Mouse (Mus musculus): ENCODE results near the gene Serpina3g. TPM values are rescaled to one million over a fixed set of nuclear protein-coding genes. Genes with fewer than 3 reads are reported as not detected.

The Serpina3g gene
- polyA plus RNA-seq (2015; fragmentation: Nextera tagmentation; extraction: Ambion mirVana), result 0.26 and 0.36 TPM in 2 replicates

DNA sequence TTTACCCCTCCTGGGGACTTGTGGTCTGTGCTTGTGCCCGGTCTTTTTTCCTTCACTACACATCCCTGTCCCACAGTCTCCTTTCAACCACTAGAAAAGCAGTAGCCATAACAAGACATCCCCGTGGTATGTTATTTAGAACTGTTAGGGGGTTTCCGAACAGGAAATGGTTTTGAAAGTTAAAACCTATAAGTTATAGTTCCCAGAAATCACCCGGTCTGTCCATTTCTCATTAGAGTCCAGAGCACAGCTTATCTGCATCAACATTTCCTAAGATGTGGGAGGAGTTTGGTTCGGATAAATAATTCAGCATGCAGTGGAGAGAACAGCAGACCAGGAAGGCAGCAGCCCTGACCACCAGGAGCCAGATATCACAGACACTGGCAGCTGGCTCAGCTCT lies at the start of gene Serpina3g:
Serpina3g (plus strand) TSS at position 331 of the 400 bp plus-strand sequence.
- Histone ChIP-seq H3K9me3 (no peaks in the 10 kb centered on the region), H3K4me2 (replicated peaks) (no peak within 1 kb of the TSS), H3K27me3 (no peaks in the 10 kb centered on the region), H3K36me3 (no peaks in the 10 kb centered on the region), H3K9ac (replicated peaks) (no peak within 1 kb of the TSS), H3K4me1 (replicated peaks) (no peaks in the 10 kb centered on the region), H3K27ac (no peak within 1 kb of the TSS), H3K4me3 (replicated peaks) (no peak within 1 kb of the TSS)
- ATAC-seq, result no peak
- 81% methylated on average over 5 of the region's 5 CpGs for WGBS

- no peaks in the 10 kb centered on the region for H3K9me3 ChIP-seq
- H3K36me3 ChIP-seq, result no peaks in the 10 kb centered on the region
- 72% methylated on average over 2 of the region's 2 CpGs for WGBS
- no peak overlapping the region for H3K27ac ChIP-seq
- H3K27me3 ChIP-seq, result no peaks in the 10 kb centered on the region
- H3K4me1 ChIP-seq (replicated peaks), result no peaks in the 10 kb centered on the region
- H3K9ac ChIP-seq (replicated peaks), result no peak overlapping the region
- H3K4me3 ChIP-seq (replicated peaks), result no peak overlapping the region
- no peak overlapping the region for H3K4me2 ChIP-seq (replicated peaks)
- no peak for ATAC-seq
These were observed 46.8 kb upstream of the Serpina3g start for GRCm38 (mm10) chr12:104189246-104189645.

DNA sequence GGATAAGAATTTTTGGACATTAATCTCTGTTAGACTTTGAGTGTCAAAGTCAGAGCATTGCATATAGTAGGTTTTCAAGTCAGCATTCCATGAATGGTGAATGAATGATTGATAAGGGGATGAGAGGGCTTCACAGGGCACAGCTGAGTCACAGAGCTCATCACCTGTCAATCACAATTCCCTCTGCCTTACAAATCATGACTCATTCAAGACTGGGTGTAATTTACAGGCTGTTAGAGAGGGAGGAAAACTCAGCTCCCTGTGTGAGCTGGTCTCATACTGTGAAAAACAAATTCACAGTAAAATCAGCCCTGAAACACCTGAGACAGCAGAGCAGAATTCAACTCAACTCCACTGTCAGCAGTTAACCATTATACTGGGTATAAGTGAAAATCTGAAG lies 45.2 kb upstream of the Serpina3g start:
- Histone ChIP-seq H3K27me3 (no peaks in the 10 kb centered on the region), H3K4me1 (replicated peaks) (no peaks in the 10 kb centered on the region), H3K4me2 (replicated peaks) (no peak overlapping the region), H3K36me3 (no peaks in the 10 kb centered on the region), H3K9me3 (no peaks in the 10 kb centered on the region), H3K4me3 (replicated peaks) (no peak overlapping the region), H3K27ac (no peak overlapping the region), H3K9ac (replicated peaks) (no peak overlapping the region)
- ATAC-seq, result no peak

DNA sequence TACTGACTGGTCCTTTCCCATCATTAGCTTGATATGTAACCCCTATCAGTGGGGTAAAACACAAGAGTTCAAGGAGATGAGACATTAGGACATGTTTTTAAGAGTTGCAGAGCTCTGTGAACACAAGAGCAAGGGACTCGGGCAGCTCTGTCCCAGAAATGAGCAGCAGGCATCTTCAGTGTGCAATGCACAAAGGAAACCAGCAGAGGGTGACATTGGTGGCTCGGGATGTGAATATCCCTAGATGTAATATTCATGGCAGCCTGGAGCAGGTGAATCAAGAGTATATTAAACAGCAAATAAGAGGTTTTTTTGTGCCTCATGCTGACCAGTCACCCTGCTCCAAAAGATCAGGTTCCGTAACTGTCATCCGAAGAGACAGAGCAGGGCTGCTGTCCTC lies 26.9 kb upstream of the Serpina3g start:
- no peak for ATAC-seq
- H3K4me1 ChIP-seq (replicated peaks), result 0 out of 2 replicates have a peak, but pooled peaks cover 3% of the 10 kb centered on the region
- H3K27ac ChIP-seq, result no peak overlapping the region
- no peaks in the 10 kb centered on the region for H3K27me3 ChIP-seq
- no peaks in the 10 kb centered on the region for H3K9me3 ChIP-seq
- H3K4me2 ChIP-seq (replicated peaks), result no peak overlapping the region
- H3K4me3 ChIP-seq (replicated peaks), result no peak overlapping the region
- 79% methylated on average over 4 of the region's 4 CpGs for WGBS
- no peaks in the 10 kb centered on the region for H3K36me3 ChIP-seq
- no peak overlapping the region for H3K9ac ChIP-seq (replicated peaks)

- Histone ChIP-seq H3K4me1 (replicated peaks) (0 out of 2 replicates have a peak, but pooled peaks cover 3% of the 10 kb centered on the region), H3K36me3 (no peaks in the 10 kb centered on the region), H3K4me3 (replicated peaks) (no peak overlapping the region), H3K4me2 (replicated peaks) (no peak overlapping the region), H3K27me3 (no peaks in the 10 kb centered on the region), H3K9ac (replicated peaks) (no peak overlapping the region), H3K9me3 (no peaks in the 10 kb centered on the region), H3K27ac (no peak overlapping the region)
- no peak for ATAC-seq
- WGBS, result 91% methylated on average over 2 of the region's 2 CpGs
These were observed 26.2 kb upstream of the Serpina3g start for GRCm38 (mm10) chr12:104209802-104210201.

DNA sequence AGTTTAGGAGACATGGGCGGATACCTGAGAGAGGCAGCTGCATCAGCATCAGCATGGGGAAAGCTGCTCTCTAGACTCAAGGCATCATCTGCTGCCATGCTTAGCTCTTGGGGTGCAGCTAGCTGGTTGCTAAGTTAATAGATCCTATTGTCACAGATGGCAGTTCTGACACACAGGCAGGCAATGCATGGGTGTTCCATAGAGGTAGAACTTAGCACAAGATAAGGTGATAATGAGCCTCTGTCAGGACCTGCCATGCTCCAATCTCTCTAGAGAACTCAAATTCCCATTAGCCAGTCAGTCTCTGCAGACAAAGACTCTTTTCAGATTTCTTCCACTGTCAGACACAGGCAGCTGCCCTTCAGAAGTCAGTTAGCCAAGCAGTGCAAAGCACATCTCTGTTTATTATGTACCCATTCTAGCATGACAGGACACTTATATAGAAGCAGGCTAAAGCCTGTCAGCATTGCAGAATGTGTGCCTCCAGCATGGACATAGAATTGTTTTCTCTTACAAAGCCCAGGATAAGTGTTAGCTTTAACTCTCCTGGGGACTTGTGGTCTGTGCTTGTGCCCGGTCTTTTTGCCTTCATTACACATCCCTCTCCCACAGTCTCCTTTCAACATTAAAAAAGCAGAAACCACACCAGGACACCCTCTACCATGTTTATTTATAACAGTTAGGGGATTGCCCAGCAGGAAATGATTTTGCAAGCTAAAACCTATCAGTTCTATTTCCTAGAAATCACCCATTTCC lies 22.2 kb upstream of the Serpina3g start:
- 0 out of 2 replicates have a peak, but pooled peaks cover 3% of the 10 kb centered on the region for H3K4me1 ChIP-seq (replicated peaks)
- WGBS, result 30% methylated on average over 2 of the region's 2 CpGs
- ATAC-seq, result peak; percentile 77
- no peaks in the 10 kb centered on the region for H3K9me3 ChIP-seq
- no peaks in the 10 kb centered on the region for H3K36me3 ChIP-seq
- H3K27me3 ChIP-seq, result no peaks in the 10 kb centered on the region
- no peak overlapping the region for H3K4me2 ChIP-seq (replicated peaks)
- H3K4me3 ChIP-seq (replicated peaks), result no peak overlapping the region
- H3K27ac ChIP-seq, result peak overlapping the region; percentile 8; the same call in 1 of the 2 replicates
- no peak overlapping the region for H3K9ac ChIP-seq (replicated peaks)

- WGBS, result 60% methylated on average over 1 of the region's 1 CpGs
- Histone ChIP-seq H3K27me3 (no peaks in the 10 kb centered on the region), H3K36me3 (no peaks in the 10 kb centered on the region), H3K4me2 (replicated peaks) (no peak within 1 kb of the TSS), H3K9me3 (no peaks in the 10 kb centered on the region), H3K27ac (peak within 1 kb of the TSS; percentile 8; the same call in 1 of the 2 replicates), H3K4me1 (replicated peaks) (0 out of 2 replicates have a peak, but pooled peaks cover 3% of the 10 kb centered on the region), H3K9ac (replicated peaks) (no peak within 1 kb of the TSS), H3K4me3 (replicated peaks) (no peak within 1 kb of the TSS)
- no peak for ATAC-seq
These were observed 21.6 kb upstream of the Serpina3g start, which contains the start of gene Serpina3f for GRCm38 (mm10) chr12:104214445-104214753. Serpina3f (plus strand) TSS chr12:104214544.

DNA sequence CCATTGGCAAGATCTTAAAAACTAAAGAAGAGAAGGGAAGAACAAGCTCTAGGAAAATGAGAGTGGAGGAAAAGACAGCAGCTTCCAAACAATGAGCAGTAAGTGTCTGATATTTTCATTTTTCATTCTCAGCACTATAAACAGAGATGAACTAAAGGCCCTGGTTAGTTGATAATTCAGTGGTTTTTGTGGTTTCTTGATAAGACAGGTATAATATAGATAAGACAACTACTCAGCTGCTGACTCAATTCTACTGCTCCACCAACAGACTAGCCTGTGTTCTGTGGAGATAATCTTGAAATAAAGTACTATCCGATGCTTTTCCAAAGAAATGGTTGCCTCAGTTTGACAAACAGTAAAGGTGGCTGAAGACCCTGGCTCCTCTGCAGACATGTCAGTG lies 20.8 kb upstream of the Serpina3g start:
- no peaks in the 10 kb centered on the region for H3K9me3 ChIP-seq

DNA sequence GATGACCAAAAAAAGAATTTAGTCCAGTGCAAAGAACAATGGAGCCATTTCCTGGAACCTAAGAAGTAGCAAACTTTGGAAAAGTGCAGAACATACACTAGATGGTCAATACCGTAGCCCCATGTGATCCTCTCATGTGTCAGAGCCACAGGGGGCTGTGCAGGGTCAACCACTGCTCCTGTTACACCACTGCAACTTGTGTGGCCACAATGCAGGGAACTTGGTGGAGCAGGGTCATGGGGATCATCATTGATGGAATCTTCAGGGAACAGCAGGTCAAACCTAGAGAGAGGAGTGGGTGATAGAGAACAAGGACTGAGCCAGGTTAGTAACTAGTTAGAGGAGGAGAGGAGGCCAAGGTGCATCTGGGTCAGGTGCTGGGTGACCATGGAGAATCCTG lies 14.4 kb upstream of the Serpina3g start:
- 92% methylated on average over 1 of the region's 1 CpGs for WGBS
- H3K4me1 ChIP-seq (replicated peaks), result no peaks in the 10 kb centered on the region
- ATAC-seq, result no peak
- no peak overlapping the region for H3K9ac ChIP-seq (replicated peaks)
- H3K4me3 ChIP-seq (replicated peaks), result no peak overlapping the region
- no peaks in the 10 kb centered on the region for H3K9me3 ChIP-seq
- H3K27ac ChIP-seq, result no peak overlapping the region
- H3K4me2 ChIP-seq (replicated peaks), result no peak overlapping the region
- H3K36me3 ChIP-seq, result no peaks in the 10 kb centered on the region
- no peaks in the 10 kb centered on the region for H3K27me3 ChIP-seq

More for the DNA sequence above, 20.8 kb upstream of the Serpina3g start:
- 90% methylated on average over 1 of the region's 1 CpGs for WGBS
- H3K36me3 ChIP-seq, result no peaks in the 10 kb centered on the region
- H3K9ac ChIP-seq (replicated peaks), result no peak overlapping the region
- no peak overlapping the region for H3K4me3 ChIP-seq (replicated peaks)
- H3K4me2 ChIP-seq (replicated peaks), result no peak overlapping the region
- 0 out of 2 replicates have a peak, but pooled peaks cover 3% of the 10 kb centered on the region for H3K4me1 ChIP-seq (replicated peaks)
- no peaks in the 10 kb centered on the region for H3K27me3 ChIP-seq
- no peak for ATAC-seq
- H3K27ac ChIP-seq, result no peak overlapping the region

DNA sequence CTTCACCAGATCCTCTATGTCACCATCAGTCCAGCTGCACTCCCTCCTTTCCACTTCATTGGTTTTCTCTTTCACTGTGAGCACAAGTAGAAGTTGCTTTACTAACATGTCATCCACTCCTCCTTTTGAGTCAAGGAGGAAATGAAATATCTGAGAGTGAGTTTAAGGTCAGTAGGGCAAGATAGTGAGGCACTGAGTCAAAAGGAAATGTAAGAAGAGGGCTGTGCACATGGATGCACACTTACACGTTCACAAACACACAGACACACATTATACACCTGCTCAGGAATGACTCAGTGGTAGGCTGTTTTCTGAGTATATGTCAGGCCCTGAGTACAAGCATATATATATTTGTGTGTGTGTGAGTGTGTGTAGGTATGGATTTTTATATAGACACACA lies 12.4 kb upstream of the Serpina3g start:
- H3K27me3 ChIP-seq, result no peaks in the 10 kb centered on the region
- no peaks in the 10 kb centered on the region for H3K9me3 ChIP-seq
- no peak overlapping the region for H3K27ac ChIP-seq
- H3K4me3 ChIP-seq (replicated peaks), result no peak overlapping the region
- H3K9ac ChIP-seq (replicated peaks), result no peak overlapping the region
- H3K36me3 ChIP-seq, result no peaks in the 10 kb centered on the region
- 82% methylated on average over 1 of the region's 1 CpGs for WGBS
- H3K4me2 ChIP-seq (replicated peaks), result no peak overlapping the region
- no peaks in the 10 kb centered on the region for H3K4me1 ChIP-seq (replicated peaks)
- no peak for ATAC-seq

DNA sequence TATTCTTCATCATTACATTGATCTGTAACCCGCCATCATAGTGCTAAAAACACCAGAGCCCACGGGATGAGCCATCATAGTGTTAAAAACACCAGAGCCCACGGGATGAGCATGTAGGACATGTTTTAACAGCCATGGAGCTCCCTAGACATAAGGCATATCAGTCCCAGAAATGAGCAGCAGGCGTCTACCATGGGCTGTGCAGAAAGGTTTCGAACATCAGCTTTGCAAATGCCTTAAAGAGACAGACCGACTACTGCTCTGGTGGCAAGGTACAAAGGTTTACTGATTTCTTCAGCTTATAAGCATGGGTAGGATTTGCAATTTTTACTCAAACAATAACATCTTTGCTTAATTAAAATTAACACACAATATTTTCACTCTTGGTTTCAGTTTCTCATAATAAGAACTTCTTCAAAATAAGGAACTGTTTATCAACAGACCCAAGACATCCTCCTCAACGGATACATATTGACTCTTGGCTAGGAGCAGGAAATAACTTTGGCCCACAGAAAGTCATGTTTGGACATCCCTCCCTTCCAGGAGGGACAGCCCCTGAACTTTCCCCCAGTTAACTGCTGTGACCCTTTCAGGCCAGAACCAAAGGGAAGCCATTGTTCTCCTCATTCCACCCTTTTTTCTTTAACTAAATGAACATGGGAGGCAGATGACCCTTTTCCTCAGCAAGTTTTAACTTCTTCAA lies 11.3 kb upstream of the Serpina3g start:
- Histone ChIP-seq H3K4me1 (replicated peaks) (no peaks in the 10 kb centered on the region), H3K4me3 (replicated peaks) (no peak overlapping the region), H3K9me3 (no peaks in the 10 kb centered on the region), H3K36me3 (no peaks in the 10 kb centered on the region), H3K9ac (replicated peaks) (no peak overlapping the region), H3K27ac (no peak overlapping the region), H3K4me2 (replicated peaks) (no peak overlapping the region), H3K27me3 (no peaks in the 10 kb centered on the region)
- ATAC-seq, result no peak
- WGBS, result 78% methylated on average over 7 of the region's 7 CpGs

- Histone ChIP-seq H3K4me3 (replicated peaks) (no peak overlapping the region), H3K36me3 (no peaks in the 10 kb centered on the region), H3K9me3 (no peaks in the 10 kb centered on the region), H3K27ac (no peak overlapping the region), H3K4me2 (replicated peaks) (no peak overlapping the region), H3K27me3 (no peaks in the 10 kb centered on the region), H3K9ac (replicated peaks) (no peak overlapping the region), H3K4me1 (replicated peaks) (no peaks in the 10 kb centered on the region)
- no peak for ATAC-seq
- 77% methylated on average over 2 of the region's 2 CpGs for WGBS
These were observed 5.3 kb upstream of the Serpina3g start for GRCm38 (mm10) chr12:104230762-104231161.

All from midbrain, embryonic 13.5 days (tissue).